Mouse (Mus musculus) liver, embryonic 11.5 days (tissue): ENCODE measurements around the gene Plk5. TPM values are rescaled to one million over a fixed set of nuclear protein-coding genes. Genes with fewer than 3 reads are reported as not detected.

Source experiments
- microRNA-seq: library from miRNA; unstranded; fragments of <30 nt; microRNA quantifications from one replicate; pipeline ENCODE4, GENCODE M21; 2017; ENCODE audit warnings: borderline number of aligned reads
- polyA plus RNA-seq: library from polyadenylated mRNA; unstranded; fragments of >200 nt; fragmentation: Nextera tagmentation; extraction: Ambion mirVana; gene quantifications from 2 replicates; pipeline ENCODE4 v1.2.1, GENCODE M21; 2014

Gene Plk5
- polyA plus RNA-seq, 1 experiment from 2014 or later, result 0.25 TPM

Small RNA genes lying within 50 kb of the gene (microRNA-seq; reads per million reads assigned to microRNA genes)
- not detected for gene Gm22721

Other genes with a start within 250 kb of the Plk5 start
- gene Stk11, start 240.7 kb upstream of the Plk5 start, polyA plus RNA-seq, result 25.1 and 33.5 TPM in 2 replicates
- 482 and 514 TPM in 2 replicates for gene Atp5d, start 217.8 kb upstream of the Plk5 start, polyA plus RNA-seq
- gene Cbarp, start 215.6 kb upstream of the Plk5 start, polyA plus RNA-seq, result 2.8 and 3.1 TPM in 2 replicates
- gene Midn, start 208.2 kb upstream of the Plk5 start, polyA plus RNA-seq, result 19.2 and 20.1 TPM in 2 replicates
- 22.5 and 25.1 TPM in 2 replicates for gene Cirbp, start 190.5 kb upstream of the Plk5 start, polyA plus RNA-seq
- gene 1600002K03Rik, start 183.5 kb upstream of the Plk5 start, polyA plus RNA-seq, result 21.8 and 27.4 TPM in 2 replicates
- gene Efna2, start 177.0 kb upstream of the Plk5 start, polyA plus RNA-seq, result 9.4 and 10.7 TPM in 2 replicates
- 67.7 and 71.0 TPM in 2 replicates for gene Mum1, start 130.0 kb upstream of the Plk5 start, polyA plus RNA-seq
- gene Ndufs7, start 107.3 kb upstream of the Plk5 start, polyA plus RNA-seq, result 401 and 427 TPM in 2 replicates
- 49.0 and 49.7 TPM in 2 replicates for gene Gamt, start 95.4 kb upstream of the Plk5 start, polyA plus RNA-seq
- 49.2 and 55.0 TPM in 2 replicates for gene Dazap1, start 95.0 kb upstream of the Plk5 start, polyA plus RNA-seq
- gene Rps15, start 64.0 kb upstream of the Plk5 start, polyA plus RNA-seq, result 1,270 and 1,408 TPM in 2 replicates
- gene Apc2, start 60.5 kb upstream of the Plk5 start, polyA plus RNA-seq, result 0.30 and 0.45 TPM in 2 replicates
- gene 2310011J03Rik, start 35.9 kb upstream of the Plk5 start, polyA plus RNA-seq, result 46.2 and 47.8 TPM in 2 replicates
- gene Pcsk4, start 27.0 kb upstream of the Plk5 start, polyA plus RNA-seq, result 12.6 and 12.8 TPM in 2 replicates
- gene Reep6, start 26.5 kb upstream of the Plk5 start, polyA plus RNA-seq, result 74.3 and 76.1 TPM in 2 replicates
- 1.6 and 2.6 TPM in 2 replicates for gene Adamtsl5, start 8.0 kb upstream of the Plk5 start, polyA plus RNA-seq
- gene Mex3d, start 31.2 kb downstream of the Plk5 start, polyA plus RNA-seq, result 2.5 and 3.7 TPM in 2 replicates
- gene Mbd3, start 43.1 kb downstream of the Plk5 start, polyA plus RNA-seq, result 174 and 175 TPM in 2 replicates
- gene Uqcr11, start 50.4 kb downstream of the Plk5 start, polyA plus RNA-seq, result 835 and 866 TPM in 2 replicates
- gene Tcf3, start 77.2 kb downstream of the Plk5 start, polyA plus RNA-seq, result 148 and 149 TPM in 2 replicates
- 0.94 and 1.3 TPM in 2 replicates for gene Onecut3, start 138.4 kb downstream of the Plk5 start, polyA plus RNA-seq
- gene Atp8b3, start 182.7 kb downstream of the Plk5 start, polyA plus RNA-seq, result 0.12 and 0.23 TPM in 2 replicates
- gene Rexo1, start 205.1 kb downstream of the Plk5 start, polyA plus RNA-seq, result 31.8 and 33.4 TPM in 2 replicates
- gene Klf16, start 220.9 kb downstream of the Plk5 start, polyA plus RNA-seq, result 10.0 and 11.4 TPM in 2 replicates
- 89.7 and 96.5 TPM in 2 replicates for gene Abhd17a, start 233.9 kb downstream of the Plk5 start, polyA plus RNA-seq
- gene Scamp4, start 246.4 kb downstream of the Plk5 start, polyA plus RNA-seq, result 93.9 and 94.3 TPM in 2 replicates
- gene Adat3, start 246.4 kb downstream of the Plk5 start, polyA plus RNA-seq, result 9.7 TPM in 2 replicates
- gene Gm49322, start 249.6 kb downstream of the Plk5 start, polyA plus RNA-seq, result 3.6 TPM in 2 replicates